Mouse (Mus musculus) CH12.LX (cell line): ENCODE data around the gene Tgfbr1. TPM values are rescaled to one million over a fixed set of nuclear protein-coding genes. Genes with fewer than 3 reads are reported as not detected.
A peak's percentile ranks its signal among the peaks of the same experiment; 100 is the strongest.

Experiments
- DNase-seq: peaks from one replicate; pipeline ENCODE4 v3.0.0-alpha.2; 2013; ENCODE audit errors: extremely low read depth
- H3K27ac ChIP-seq: 2 replicates; pipeline ENCODE4 v1.5.1; 2012; ENCODE audit warnings: low read depth, mild to moderate bottlenecking, control low read depth, moderate library complexity; ENCODE audit not compliant: insufficient read depth
- H3K27me3 ChIP-seq: replicated peaks from 2 replicates; pipeline ENCODE3; 2012; ENCODE audit warnings: inconsistent platforms
- H3K36me3 ChIP-seq, 2 experiments: replicated peaks in 1 of 2; 2 replicates each; pipeline versions ENCODE3 to v1.6.1; 2012; ENCODE audit warnings: inconsistent platforms in 1 of 2, low read length in 1 of 2, mild to moderate bottlenecking in 1 of 2, mixed read lengths in 1 of 2, moderate library complexity in 1 of 2; ENCODE audit not compliant: control insufficient read depth in 1 of 2, insufficient read depth in 1 of 2
- H3K4me1 ChIP-seq, 2 experiments: 2 replicates each; pipeline ENCODE4 v1.6.1; 2012; ENCODE audit warnings: inconsistent platforms in 1 of 2, moderate library complexity in 1 of 2; ENCODE audit not compliant: insufficient read depth in 2 of 2, control insufficient read depth in 1 of 2
- H3K4me2 ChIP-seq: 2 replicates; pipeline ENCODE4 v1.6.1; 2012; ENCODE audit warnings: low read depth, mild to moderate bottlenecking, control low read depth; ENCODE audit not compliant: poor library complexity, insufficient read depth, severe bottlenecking
- H3K4me3 ChIP-seq, 3 experiments: fragments of 150-350 bp in 1 of 3; sonication (generic) in 1 of 3; replicated peaks in 1 of 3; 2 replicates each; pipeline versions ENCODE3 to v1.5.1; 2011 to 2012; ENCODE audit warnings: low read depth in 2 of 3, low read length in 2 of 3, mild to moderate bottlenecking in 2 of 3, moderate library complexity in 2 of 3, control low read depth in 1 of 3, improper control_type of control experiment in 1 of 3, inconsistent platforms in 1 of 3, mixed read lengths in 1 of 3; ENCODE audit not compliant: poor library complexity in 1 of 3
- H3K79me2 ChIP-seq: replicated peaks from 2 replicates; pipeline ENCODE4 v1.6.1; 2012; ENCODE audit warnings: mild to moderate bottlenecking, moderate library complexity; ENCODE audit not compliant: control insufficient read depth, poor library complexity, insufficient read depth, severe bottlenecking; ENCODE audit errors: extremely low read depth
- H3K9ac ChIP-seq: 2 replicates; pipeline ENCODE4 v1.6.1; 2012; ENCODE audit warnings: low read depth, mild to moderate bottlenecking, control low read depth, moderate library complexity; ENCODE audit not compliant: insufficient read depth
- H3K9me3 ChIP-seq: replicated peaks from 2 replicates; pipeline ENCODE3; 2012; ENCODE audit warnings: low read length, inconsistent platforms, mixed read lengths
- BHLHE40 ChIP-seq: IDR thresholded peaks from 2 replicates; pipeline ENCODE4 v1.6.1; 2011; ENCODE audit warnings: mild to moderate bottlenecking, low read depth, low read length, improper control_type of control experiment
- CHD2 ChIP-seq: IDR thresholded peaks from 2 replicates; pipeline ENCODE4 v1.6.1; 2011; ENCODE audit warnings: low read length, improper control_type of control experiment
- ELF1 ChIP-seq: IDR thresholded peaks from 2 replicates; pipeline ENCODE4 v1.6.1; 2014; ENCODE audit warnings: low read depth, mild to moderate bottlenecking, inconsistent platforms, low read length, improper control_type of control experiment
- EP300 ChIP-seq: IDR thresholded peaks from 2 replicates; pipeline ENCODE4 v1.6.1; 2011; ENCODE audit warnings: low read length, improper control_type of control experiment
- ETS1 ChIP-seq: conservative IDR thresholded peaks from 2 replicates; pipeline ENCODE4 v1.6.1; 2012; ENCODE audit warnings: low read depth, mild to moderate bottlenecking, inconsistent platforms, low read length, improper control_type of control experiment, moderate library complexity
- IRF4 ChIP-seq: IDR thresholded peaks from 2 replicates; pipeline ENCODE4 v1.6.1; 2014; ENCODE audit warnings: low read depth, mild to moderate bottlenecking, inconsistent platforms, low read length, improper control_type of control experiment
- JUN ChIP-seq: IDR thresholded peaks from 2 replicates; pipeline ENCODE4 v1.6.1; 2011; ENCODE audit warnings: low read depth, mild to moderate bottlenecking, low read length, improper control_type of control experiment, moderate library complexity; ENCODE audit not compliant: insufficient read depth
- MAFK ChIP-seq: IDR thresholded peaks from 2 replicates; pipeline ENCODE4 v1.6.1; 2011; ENCODE audit warnings: low read length, improper control_type of control experiment; ENCODE audit not compliant: insufficient replicate concordance
- MAX ChIP-seq: IDR thresholded peaks from 2 replicates; pipeline ENCODE4 v1.6.1; 2011; ENCODE audit warnings: low read length, improper control_type of control experiment
- MEF2A ChIP-seq: IDR thresholded peaks from 2 replicates; pipeline ENCODE4 v1.6.1; 2014; ENCODE audit warnings: low read depth, mild to moderate bottlenecking, inconsistent platforms, low read length, improper control_type of control experiment, borderline replicate concordance
- MXI1 ChIP-seq: IDR thresholded peaks from 2 replicates; pipeline ENCODE4 v1.6.1; 2011; ENCODE audit warnings: mild to moderate bottlenecking, low read depth, low read length, improper control_type of control experiment
- RCOR1 ChIP-seq: conservative IDR thresholded peaks from 2 replicates; pipeline ENCODE4 v1.6.1; 2012; ENCODE audit warnings: low read depth, mild to moderate bottlenecking, inconsistent platforms, low read length, improper control_type of control experiment
- TBP ChIP-seq: conservative IDR thresholded peaks from 2 replicates; pipeline ENCODE4 v1.6.1; 2011; ENCODE audit warnings: low read depth, low read length, improper control_type of control experiment
- TCF12 ChIP-seq: IDR thresholded peaks from 2 replicates; pipeline ENCODE4 v1.6.1; 2014; ENCODE audit warnings: low read depth, mild to moderate bottlenecking, inconsistent platforms, low read length, improper control_type of control experiment
- UBTF ChIP-seq: IDR thresholded peaks from 2 replicates; pipeline ENCODE4 v1.6.1; 2012; ENCODE audit warnings: low read depth, mild to moderate bottlenecking, inconsistent platforms, low read length, improper control_type of control experiment, moderate library complexity
- dilution Hi-C: fragments of 300-500 bp; cut with MboI; formaldehyde crosslinking; loops from 2 replicates; pipeline ENCODE4 v1.14.3; 2020; ENCODE audit warnings: low sequenced_read_pairs; ENCODE audit not compliant: extremely low pct_unique_long_range_greater_than_20kb, extremely low pct_ligation_motif_present
- in situ Hi-C: fragments of 300-500 bp; cut with MboI; formaldehyde crosslinking; loops from 3 replicates; pipeline ENCODE4 v1.14.3; 2019; ENCODE audit warnings: low sequenced_read_pairs, low pct_ligation_motif_present, low pct_unique_long_range_greater_than_20kb, mixed read lengths
- polyA plus RNA-seq: library from polyadenylated mRNA; unstranded; fragments of >175 nt; gene quantifications from 2 replicates; pipeline ENCODE4 v1.2.1, GENCODE M21; 2012; ENCODE audit warnings: low read depth; ENCODE audit not compliant: insufficient read length
- total RNA-seq, 2 experiments: library from RNA; depleted of rRNA; stranded (reverse); fragments of 300-350 nt in 1 of 2; fragments of >200 nt in 1 of 2; gene quantifications; 2 replicates each; pipeline ENCODE4 v1.2.3; 2012 to 2014

Gene Tgfbr1
- total and polyA plus RNA-seq, 3 experiments = 3.4 to 8.7 (median 7.0) TPM

DNA sequence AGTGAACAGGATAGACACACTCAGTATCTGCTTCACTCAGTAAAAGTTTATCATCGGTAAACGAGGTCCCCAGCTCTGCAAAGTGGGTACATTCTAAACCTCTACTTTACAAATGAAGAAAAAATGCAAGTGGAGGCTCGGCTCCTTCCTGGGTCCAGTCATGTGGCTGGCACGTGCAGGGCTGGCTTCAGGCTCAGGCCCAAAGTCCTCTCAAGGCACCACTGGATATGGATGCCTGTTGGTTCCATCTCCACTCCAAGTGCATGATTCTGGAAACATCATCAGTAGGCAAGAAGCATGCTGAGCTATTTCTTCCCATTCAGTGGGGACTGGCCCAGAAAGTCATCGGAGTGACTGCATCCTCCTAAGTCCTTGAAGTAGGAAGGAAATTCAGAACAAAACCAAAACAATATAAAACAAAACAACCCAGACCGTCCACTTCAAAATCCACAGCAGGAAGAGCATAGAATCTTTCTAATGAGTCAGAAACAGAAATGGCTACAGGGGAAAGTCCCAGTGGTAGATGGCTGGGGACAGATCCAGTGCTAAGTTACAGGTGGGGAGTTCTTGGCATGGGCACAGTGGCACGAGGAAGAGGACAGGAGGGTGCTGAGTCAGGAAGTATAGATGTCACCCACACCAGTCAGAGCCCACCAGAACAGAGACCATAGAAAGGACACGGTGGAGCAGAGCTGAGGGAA is 39.2 kb upstream of the Tgfbr1 start:
- dilution Hi-C loops = no loop called here
- peaks cover 32 to 63% of the 10 kb centered on the region in 2 experiments for H3K4me1 ChIP-seq
- no peak overlapping the region for H3K4me3 ChIP-seq
- H3K27me3 ChIP-seq = peaks cover 2% of the 10 kb centered on the region
- H3K79me2 ChIP-seq = no peaks in the 10 kb centered on the region
- no peak overlapping the region; the same call in 1 of the 2 replicates for H3K4me2 ChIP-seq
- DNase-seq = peak; percentile 55
- in situ Hi-C loops = no loop called here
- H3K9ac ChIP-seq = no peak overlapping the region
- TF ChIP-seq EP300 (peak; percentile 78), MEF2A (peak; percentile 68; the same call in 1 of the 2 replicates), BHLHE40 (peak; percentile 71), MAX (0 out of 2 replicates have a peak, but pooled peaks have one; percentile 38), ELF1 (no peak; the same call in 1 of the 2 replicates), ETS1 (peak; percentile 84), CHD2 (no peak), JUN (peak; percentile 32; the same call in 1 of the 2 replicates), MAFK (peak; percentile 62; the same call in 1 of the 2 replicates), TCF12 (0 out of 2 replicates have a peak, but pooled peaks have one; percentile 48), UBTF (no peak), TBP (no peak), IRF4 (peak; percentile 74), MXI1 (no peak), RCOR1 (0 out of 2 replicates have a peak, but pooled peaks have one; percentile 37)
- no peaks in the 10 kb centered on the region for H3K36me3 ChIP-seq
- H3K27ac ChIP-seq = no peak overlapping the region
- H3K9me3 ChIP-seq = peaks cover 5% of the 10 kb centered on the region

- Histone ChIP-seq H3K9ac (no peak overlapping the region), H3K36me3 (no peaks in the 10 kb centered on the region), H3K4me1 (peaks cover 26 to 51% of the 10 kb centered on the region in 2 experiments), H3K4me3 (no peak overlapping the region), H3K79me2 (no peaks in the 10 kb centered on the region), H3K27me3 (peaks cover 2% of the 10 kb centered on the region), H3K9me3 (peaks cover 5% of the 10 kb centered on the region), H3K27ac (no peak overlapping the region), H3K4me2 (no peak overlapping the region)
- in situ Hi-C loops (no loop called here), dilution Hi-C loops (no loop called here)
- peak; percentile 50 for DNase-seq
- no peak for TF ChIP-seq UBTF
These were observed 37.6 kb upstream of the Tgfbr1 start for GRCm38 (mm10) chr4:47315458-47315857.
